Mouse (Mus musculus) spleen, adult 18-20 months (tissue): ENCODE measurements around the gene Fam43b.

Experiments used
- DNase-seq, 2 experiments: peaks; one replicate each; pipeline ENCODE4 v3.0.0; 2022; ENCODE audit warnings: mixed read lengths in 2 of 2

Gene Fam43b

GRCm38 (mm10) chr4:138393703-138394102 lies 2.6 kb downstream of the Fam43b start:
- DNase-seq: no peak

DNA sequence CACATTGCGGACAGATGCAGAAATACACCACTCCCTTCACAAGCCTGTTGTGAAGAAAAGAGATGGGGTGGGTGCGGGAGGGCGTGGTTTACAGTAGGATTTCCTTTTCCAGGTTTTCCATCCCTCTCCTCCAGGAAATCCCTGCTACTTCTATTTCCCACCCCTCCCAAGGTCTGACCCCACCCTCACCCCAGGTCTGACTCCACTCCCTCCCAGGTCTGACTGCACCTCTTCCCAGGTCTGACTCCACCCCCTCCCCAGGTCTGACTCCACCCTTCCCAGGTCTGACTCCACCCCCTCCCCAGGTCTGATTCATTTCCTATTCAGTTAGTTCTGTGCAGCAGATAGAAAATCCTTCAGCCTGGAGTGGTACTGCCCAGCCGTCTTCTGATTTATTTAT lies 12.5 kb downstream of the Fam43b start:
- DNase-seq: no peak

DNA sequence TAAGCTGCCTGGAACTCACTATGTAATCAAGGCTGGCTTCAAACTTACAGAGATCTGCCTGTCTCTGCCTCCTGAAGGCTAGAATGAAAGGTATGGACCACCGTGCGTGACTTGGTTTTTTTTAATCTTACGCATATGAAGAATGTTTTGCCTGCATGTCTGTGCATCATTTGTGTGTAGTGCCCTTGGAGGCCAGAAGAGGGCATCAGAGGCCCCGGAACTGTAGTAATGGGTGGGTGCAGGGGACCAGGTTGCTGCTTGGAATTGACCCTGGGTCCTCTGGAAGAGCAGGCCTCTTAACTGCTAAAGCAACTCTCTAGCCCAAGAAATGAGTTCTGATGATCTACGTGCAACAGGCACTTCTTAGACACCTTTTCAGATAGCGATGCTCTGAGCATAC lies 13.9 kb downstream of the Fam43b start:
- no peak for DNase-seq

- no peak for DNase-seq
These were observed 16.1 kb downstream of the Fam43b start for GRCm38 (mm10) chr4:138380132-138380689.

DNA sequence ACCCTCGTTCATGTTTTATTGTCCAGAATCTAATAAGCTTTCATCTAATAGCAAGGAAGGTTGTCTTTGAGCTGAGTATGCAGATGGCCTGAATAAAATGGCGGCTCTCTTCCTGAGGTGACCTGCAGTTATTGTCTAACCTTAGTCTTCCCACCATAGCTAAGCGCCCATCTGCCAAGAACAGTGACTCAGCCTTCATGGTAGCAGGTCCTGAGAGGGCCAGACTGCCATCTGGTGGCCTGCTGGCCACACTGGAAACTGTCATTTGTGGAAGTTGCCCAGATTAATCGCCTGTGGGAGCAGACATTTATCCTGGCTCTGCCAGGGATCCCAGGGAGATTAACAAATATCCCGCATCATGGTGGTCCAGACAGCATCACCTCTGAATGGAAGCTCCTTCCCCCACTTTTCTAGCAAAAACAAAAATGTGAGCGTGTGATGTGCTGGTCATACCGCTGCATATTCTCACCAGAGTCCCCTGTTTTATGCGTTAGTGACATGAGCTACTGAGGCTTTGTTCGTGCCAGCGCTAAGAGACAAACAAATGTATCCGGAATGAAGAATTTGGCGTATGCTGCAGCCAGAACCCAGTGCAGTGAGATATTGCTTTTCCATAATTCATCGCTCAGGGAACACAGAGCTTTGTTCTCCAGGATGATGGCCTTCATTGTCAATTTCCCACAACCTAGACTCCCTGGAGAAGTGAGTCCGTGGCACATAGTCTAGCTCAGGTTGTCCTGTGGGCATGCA lies 17.1 kb downstream of the Fam43b start:
- peak in 1 of 2 experiments; percentile 21 for DNase-seq

- no peak for DNase-seq
These were observed 18.8 kb downstream of the Fam43b start for GRCm38 (mm10) chr4:138377526-138377925.

DNA sequence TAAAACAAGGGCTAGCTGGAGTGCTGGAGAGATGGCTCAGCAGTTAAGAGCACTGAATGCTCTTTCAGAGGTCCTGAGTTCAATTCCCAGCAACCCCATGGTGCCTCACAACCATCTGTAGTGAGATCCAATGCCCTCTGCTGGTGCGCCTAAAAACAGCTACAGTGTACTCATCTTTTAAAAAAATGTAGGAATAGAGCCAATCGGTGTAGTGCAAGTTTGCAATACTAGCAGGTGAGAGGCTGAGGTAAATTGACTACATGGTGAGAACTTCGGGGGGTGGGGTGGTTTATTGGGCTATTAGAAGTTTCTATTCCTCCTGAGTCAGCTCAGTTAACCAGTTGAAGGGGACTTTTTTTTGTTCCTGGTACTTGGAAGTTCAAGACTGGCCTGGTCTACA lies 21.2 kb downstream of the Fam43b start:
- DNase-seq: no peak

- DNase-seq: no peak
These were observed 25.3 kb downstream of the Fam43b start for GRCm38 (mm10) chr4:138370996-138371516.

GRCm38 (mm10) chr4:138368498-138369260 lies 27.6 kb downstream of the Fam43b start:
- no peak for DNase-seq

- peak in 1 of 2 experiments; percentile 7 for DNase-seq
These were observed 28.5 kb downstream of the Fam43b start, which contains the start of gene Cda for GRCm38 (mm10) chr4:138367641-138368497. TSS of gene Cda (minus strand) at chr4:138367992.

DNA sequence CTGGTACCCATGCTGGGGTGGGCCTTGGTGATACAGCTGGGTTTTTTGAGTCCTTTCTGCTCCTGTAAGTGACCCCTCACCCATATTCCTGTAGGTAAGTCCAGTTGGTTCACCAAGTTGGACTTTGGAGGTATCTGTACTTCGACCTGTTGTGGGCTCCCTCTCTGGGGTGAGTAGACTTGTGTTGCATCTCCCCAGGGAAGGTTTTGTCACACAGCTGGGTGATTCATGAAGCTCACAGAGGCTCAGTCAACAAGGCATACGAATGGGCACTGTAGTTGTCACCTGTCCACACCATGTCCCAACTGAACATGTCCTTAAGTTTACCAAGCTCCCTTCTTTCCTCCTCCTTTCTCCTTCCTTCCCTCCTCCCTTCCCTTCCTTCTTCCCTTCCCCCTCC lies 29.8 kb downstream of the Fam43b start:
- DNase-seq: no peak

DNA sequence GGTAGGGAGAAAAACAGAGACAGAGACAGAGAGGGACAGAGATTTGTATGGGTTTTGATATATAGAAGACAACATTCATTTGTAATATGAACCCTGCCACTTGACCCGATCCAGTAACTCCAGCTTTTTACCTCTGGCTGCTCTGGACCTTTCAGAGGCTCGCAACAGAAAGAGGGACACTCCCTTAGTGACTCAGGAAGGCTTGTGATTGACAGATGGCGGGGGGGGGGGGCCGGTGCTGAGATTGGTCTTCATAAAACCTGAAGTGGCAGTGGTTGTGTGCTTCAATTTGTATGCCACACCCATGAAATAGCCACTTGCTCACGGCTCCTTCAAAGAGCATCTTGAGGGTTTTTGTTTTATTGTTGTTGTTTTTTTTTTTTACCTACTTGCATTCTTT lies 32.8 kb downstream of the Fam43b start:
- no peak for DNase-seq

- DNase-seq: no peak
These were observed 33.4 kb downstream of the Fam43b start for GRCm38 (mm10) chr4:138362883-138363282.

- DNase-seq: no peak
These were observed 34.9 kb downstream of the Fam43b start for GRCm38 (mm10) chr4:138361370-138361821.

GRCm38 (mm10) chr4:138358176-138358575 lies 38.2 kb downstream of the Fam43b start:
- DNase-seq: no peak

DNA sequence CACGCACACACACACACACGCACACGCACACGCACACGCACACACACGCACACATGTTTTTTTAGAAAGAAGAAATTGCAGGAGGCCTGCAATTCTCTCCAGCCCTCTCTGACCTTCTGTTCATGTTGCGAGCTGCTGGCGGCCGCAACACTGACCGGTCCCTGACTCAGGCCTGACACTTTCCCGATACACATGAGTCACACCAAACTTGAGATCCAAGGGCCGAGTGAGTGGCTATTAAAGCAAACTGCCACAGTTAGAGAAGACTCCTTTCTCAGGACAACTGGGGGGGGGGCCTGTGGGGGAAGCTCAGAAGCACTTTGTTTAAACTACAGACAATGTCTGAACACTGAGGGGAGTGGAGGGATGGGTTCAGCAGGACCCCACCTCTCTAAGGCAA lies 39.8 kb downstream of the Fam43b start:
- DNase-seq: no peak

DNA sequence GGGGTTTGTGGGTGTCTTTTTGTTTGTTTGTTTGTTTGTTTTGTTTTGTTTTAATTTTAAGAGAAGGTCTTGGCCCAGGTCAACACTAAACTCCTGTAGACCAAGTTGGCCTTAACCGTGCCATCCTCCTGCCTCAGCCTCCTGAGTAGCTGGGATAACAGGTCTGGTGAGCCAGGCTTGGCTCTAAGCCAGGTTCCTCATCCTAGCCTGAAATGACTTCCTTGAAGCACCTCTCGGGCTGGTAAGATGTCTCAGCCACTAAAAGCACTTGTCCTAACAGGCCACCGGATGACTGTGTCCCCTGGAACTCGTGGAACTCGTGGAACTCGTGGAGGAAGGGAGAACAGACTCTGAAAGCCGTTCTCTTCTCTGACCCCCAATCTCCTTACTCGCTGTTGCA lies 40.2 kb downstream of the Fam43b start:
- no peak for DNase-seq

DNA sequence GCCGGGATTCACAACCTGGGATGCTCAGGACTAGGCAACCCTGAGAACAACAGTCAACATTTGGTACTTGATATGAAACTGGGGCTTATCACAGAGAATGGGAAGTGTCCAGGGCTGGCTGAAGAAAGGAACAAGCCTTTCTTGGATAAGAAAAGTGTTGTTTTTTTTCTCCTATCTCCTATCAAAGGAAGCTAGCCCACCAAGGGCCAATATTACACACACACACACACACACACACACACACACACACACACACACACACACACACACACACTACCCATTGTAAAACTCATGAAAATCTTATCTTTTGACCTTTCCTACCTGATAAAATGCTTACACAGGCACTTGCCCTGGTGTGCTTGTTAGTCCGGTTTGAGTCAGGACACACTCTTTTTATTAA lies 40.8 kb downstream of the Fam43b start:
- DNase-seq: no peak

DNA sequence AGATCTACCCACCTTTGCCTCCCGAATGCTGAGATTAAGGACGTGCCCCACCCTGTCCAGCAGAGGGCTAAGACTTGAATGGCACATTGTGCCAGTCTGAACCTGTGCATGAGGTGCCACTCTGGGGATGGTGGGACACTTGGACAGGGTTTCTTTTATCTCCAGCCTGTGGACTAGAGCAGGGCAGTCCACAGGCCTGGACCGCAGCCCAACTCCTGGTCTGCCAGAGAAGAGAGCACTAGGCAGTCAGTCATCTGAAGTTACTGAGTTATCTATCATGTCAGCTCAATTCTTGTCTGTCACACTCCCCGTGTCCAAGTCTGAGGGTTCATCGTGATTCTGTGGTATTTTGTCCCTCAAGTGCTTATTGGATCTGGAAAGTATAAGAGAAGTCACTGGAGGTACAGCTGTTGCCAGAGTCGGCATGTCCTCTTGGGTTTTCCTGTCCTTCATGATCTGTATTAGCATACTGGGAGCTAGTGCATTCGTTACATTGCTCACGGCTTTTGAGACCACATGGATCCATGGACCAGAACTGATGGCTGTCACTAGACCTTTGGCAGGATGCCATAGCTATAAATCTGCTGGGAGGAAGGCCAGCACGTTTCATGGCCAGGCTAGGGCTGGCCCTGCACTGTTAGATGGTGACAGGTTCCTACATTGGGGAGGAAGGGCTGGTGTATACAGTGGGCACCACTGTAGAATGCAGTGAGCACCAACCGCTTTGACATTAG lies 42.7 kb downstream of the Fam43b start:
- DNase-seq: no peak

DNA sequence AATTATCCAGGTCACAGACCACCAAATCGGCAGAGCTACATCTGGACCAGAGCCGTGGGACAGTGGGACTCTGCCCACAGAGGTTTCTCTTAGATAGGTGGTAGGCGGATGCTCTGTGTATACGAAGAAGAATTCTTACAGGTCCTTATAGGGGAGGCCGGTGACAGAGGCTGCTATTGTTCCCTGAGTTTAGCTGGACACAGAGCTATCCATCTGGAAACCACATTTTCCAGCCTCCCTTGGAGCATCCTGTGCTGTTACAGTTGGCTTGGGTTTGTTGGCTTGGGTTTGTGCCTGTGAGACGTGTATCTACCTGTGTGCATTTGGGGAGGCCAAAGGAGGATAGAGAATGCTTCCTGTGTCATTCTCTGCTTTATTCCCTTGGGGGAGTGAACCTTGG lies 43.6 kb downstream of the Fam43b start:
- DNase-seq: no peak

DNA sequence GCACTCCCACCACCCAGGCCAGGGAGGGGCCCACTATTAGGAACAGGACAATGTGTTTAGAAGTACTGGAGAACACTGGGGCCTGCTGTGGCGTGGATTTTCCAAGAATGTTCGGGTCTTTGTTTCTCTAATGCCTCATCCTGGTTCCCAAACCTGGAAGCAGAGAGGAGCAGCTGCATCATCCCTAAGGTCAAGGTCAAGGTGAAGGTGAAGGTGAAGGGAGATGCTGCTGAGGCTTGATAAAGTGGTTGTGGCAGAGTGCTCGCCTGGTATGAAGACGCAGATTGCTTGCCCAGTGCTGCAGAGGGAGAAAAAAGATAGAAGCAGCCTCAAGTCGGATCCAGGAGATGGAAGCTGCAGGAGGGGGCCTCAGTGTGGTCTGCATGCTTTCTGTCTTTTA lies 44.5 kb downstream of the Fam43b start:
- no peak for DNase-seq

- no peak for DNase-seq
These were observed 47.6 kb downstream of the Fam43b start for GRCm38 (mm10) chr4:138348716-138349115.
